Mouse (Mus musculus): ENCODE results near the gene Gm3269.
"Not testable (repeated sequence)": the region's sequence is repeated elsewhere in the genome, so short reads cannot be mapped to it uniquely, and the experiment has no call there.

DNA sequence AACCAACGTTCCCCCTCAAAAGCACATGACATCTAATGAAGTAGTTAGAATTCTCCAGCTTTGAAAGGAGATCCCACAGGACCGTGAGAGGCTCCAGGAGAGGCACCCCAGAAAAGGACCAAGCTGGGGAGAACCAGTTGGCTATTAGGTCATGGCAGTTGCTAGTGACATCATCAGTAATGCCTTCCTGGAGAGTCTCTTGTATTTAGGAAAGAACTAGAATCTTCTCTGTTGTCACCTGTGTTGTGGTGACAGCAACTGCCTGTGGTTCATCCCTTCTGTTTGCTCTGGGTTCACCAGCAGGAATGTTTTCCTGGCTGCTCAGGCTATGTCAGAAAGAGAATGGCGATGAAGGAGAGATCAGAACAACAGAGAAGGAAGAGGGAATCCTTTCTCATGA lies 54.2 kb downstream of the Gm3269 start, which contains the start of gene Gm3278:
- TF ChIP-seq CTCF (IDR thresholded peaks at IDR 0.05; ENCODE audit: extremely low read depth, insufficient read length, insufficient replicate concordance, low read depth, low read length); POLR2A (IDR thresholded peaks at IDR 0.05; ENCODE audit: low read depth, low read length): not testable (repeated sequence)
